Mouse (Mus musculus) spleen, postnatal 14 days (tissue): Measurements from ENCODE around the gene Sars2.

Experiments
- DNase-seq, 2 experiments: peaks; one replicate each; pipeline ENCODE4 v3.0.0; 2021 to 2022; ENCODE audit warnings: low spot score in 2 of 2

Gene Sars2

GRCm38 (mm10) chr7:28778825-28779224 is 37.0 kb downstream of the Sars2 start:
- DNase-seq, result peak in 1 of 2 experiments; percentile 7

- DNase-seq, result peak; percentile 75 to 90
Measured at GRCm38 (mm10) chr7:28780067-28780658, 38.4 kb downstream of the Sars2 start.

DNA sequence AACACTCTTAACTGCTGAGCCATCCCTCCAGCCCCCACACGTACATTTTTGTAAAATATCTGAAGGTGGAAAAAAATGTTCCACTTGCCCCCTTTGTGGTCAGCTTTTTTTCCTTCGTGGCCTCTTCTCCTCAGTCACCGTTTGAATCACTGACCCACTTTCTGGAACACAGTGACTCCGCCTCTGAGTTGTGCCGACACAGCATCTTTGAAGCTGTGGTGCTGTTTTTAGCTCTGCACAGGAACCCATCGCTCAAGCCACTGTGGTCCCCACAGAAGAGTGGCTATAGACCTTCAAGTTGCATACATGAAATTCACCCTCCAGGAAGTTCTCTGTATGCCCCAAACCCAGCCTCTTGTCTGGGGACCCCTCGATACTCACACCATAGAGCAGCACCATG is 39.1 kb downstream of the Sars2 start:
- no peak for DNase-seq

DNA sequence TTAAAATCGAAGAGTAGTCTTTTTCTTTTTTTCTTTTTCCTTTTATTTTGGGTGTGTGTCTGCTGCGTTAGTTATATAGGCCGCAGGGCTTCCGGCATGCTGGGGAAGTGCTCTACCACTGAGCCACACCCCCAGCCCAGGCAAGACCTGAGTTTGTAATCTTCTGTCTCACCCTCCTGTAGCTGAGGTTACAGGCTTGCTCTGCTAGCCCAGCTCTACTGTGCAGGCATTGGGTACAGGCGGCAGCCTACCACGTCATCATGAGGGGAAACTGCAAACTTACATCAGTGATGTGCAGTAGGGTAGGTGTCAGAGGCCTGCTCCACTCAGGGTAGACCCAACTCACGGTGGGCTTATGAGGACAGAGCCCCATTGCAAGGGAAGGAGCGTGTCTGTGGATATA is 39.5 kb downstream of the Sars2 start:
- DNase-seq, result peak in 1 of 2 experiments; percentile 32

DNA sequence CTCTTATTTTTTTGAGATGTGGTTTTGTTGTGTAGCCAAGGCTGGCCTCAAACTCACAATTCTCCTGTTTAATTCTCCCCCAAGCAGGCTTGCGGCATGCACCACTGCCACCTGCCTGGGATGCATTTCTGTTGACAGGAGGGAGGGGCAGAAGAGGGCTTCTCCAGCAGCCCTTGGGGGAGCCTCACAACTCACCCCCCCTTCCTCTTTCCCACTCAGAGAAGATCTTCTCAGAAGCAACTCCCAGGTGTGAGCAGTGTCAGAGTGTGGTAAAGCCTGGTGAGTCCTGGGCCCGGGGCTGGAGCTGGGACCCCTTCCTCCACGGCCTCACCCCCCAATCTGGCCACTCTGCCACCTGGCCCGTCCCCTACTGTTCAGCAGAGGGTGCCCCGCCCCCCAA is 43.4 kb downstream of the Sars2 start:
- DNase-seq, result no peak

- DNase-seq, result no peak
Measured at GRCm38 (mm10) chr7:28787884-28788283, 46.1 kb downstream of the Sars2 start.

DNA sequence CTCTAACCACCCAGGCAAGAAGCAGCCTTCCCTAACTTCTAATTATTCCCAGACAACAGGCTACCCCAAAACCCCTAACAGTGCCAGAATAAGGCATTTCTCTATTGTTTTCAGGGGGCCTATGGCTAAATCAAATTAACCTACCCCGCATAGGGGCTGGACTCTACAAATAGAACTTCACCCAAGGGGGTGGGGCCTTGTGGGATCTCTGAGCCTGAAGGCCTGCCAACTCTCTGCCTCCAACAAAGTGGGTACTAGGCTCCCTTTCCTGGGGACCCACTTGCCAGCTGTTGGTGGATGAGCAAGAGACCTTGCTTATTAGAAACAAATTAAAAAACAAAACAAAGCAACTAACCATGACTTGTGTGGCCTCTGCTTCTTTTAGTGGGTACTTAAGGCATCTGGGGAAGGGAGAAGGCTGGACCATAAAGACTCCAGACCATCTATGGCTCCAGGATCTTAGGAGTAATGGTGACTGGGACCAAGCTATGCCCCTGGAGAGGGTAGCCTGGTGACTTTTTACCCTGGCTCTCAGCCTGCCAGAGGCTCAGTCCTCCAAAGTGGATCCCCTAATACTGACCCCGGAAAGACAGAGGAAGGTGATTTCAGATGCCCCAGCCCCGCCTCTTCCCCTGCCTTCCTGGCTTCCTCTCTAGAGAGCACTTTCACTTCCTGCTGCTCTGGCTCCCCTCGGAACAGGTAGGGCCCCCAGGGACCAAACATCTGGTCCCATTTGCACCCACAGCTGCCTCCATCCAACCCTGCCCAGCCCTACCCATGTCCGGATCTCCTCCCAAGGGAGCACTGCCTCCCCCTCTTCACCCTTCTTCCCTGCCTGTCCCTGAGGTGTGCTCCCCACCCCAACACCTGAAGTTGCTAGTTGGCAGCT is 46.8 kb downstream of the Sars2 start, which contains the start of gene Rinl:
Gene Rinl, plus strand, starts transcription at position 663 of the 889 bp plus-strand sequence.
- DNase-seq, result peak; percentile 61 to 73

DNA sequence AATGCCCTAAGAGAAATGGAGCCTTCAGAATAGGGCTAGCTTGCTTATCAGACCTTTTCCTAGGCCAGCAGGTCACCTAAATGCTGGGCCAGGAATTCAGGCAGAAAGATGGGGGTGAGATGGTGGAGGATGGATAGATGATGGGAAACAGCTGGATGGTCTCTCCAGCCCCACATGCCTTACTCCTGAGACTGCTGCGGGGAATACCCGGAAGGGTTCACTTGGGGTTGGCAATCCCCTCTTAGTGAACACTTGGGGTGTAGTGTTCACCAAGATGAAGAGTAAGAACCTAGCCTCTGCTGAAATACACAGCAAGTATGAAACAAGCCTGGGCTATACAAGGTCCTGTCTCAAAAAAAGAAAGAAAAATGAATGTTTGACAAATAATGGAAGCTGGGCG is 47.4 kb downstream of the Sars2 start:
- no peak for DNase-seq

DNA sequence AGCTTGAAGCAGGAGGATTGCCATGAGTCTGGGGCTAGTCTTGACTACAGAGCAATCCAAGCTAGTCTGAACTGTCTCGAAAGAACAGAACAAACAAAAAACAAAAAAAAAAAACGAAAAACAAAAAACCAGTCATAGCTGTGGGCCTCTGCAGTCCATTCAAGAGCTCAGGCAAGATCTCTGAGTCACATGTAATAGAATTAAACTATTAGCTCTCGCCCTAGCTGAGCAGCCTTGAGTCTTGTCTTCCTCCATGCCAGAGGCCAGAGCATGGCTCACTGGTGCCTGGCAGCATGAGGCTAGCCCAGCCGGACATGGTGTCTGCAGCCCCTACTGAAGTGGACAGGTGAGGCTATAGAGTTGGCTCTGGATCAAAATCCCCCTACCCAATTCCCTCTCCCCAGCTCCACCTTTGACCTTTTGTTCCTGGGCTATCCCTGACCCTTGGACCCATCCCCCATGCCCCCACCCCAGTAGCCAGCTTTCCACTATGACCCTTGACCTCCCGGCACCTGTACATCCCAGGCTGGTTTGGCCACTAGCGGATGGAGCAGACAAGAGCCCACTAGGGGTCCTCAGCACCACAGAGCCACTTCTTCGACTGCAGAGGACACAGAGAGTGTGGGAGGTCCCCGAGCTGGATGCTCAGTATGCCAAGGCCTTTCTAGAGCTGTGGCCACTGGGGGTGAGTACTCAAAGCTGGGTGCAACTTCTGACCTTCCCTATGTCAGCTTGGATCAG is 48.4 kb downstream of the Sars2 start:
- DNase-seq, result no peak

DNA sequence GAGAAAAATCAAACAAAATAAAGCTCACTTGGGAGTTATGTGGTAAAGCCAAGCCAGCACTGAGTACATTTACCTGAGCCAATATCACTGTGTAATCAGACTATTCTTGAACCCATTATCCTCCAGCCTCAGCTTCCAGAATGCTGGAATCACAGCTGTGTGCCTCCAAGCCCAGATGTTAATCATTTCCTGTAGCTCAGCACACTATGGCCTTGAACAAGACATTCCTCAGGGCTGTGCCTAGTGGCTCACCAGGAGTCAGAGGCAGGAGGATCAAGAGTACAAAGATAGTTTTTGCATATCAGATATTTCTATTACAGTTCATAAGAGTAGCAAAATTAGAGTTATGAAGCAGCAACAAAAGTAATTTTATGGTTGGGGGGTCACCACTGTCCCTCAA is 49.9 kb downstream of the Sars2 start:
- DNase-seq, result no peak

DNA sequence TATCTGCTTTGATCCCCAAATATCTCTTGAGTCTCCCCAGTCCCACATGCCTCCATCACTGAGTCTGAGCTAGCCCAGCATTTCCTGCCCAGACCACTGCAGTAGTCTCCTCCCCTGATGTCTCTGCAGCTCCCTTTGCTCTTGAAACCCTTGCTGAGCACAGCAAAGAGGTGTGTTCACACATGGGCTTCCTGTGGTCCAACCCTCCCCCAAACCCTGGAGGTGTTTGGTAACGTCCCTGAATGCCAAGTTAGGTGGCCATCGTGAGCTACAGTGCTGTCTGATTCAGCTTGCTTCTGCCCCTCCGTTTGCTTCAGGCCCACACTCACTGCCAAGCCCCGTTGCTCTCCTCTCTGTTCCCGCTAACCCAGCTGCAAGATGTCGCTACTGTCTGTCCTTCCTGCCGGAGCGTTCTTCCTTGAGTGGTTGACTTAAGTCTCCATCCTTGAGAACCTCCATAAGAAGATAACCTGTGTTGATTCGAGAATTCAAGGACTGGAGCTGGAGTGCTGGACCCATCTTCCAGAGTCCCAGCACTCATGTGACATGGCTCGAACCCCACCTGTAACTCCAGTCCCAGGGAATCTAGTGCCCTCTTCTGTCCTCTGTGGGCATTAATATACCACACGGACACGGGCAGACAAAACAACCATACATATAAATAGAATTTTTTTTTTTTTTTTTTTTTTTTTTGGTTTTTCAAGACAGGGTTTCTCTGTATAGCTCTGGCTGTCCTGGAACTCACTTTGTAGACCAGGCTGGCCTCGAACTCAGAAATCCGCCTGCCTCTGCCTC is 50.8 kb downstream of the Sars2 start:
- no peak for DNase-seq

DNA sequence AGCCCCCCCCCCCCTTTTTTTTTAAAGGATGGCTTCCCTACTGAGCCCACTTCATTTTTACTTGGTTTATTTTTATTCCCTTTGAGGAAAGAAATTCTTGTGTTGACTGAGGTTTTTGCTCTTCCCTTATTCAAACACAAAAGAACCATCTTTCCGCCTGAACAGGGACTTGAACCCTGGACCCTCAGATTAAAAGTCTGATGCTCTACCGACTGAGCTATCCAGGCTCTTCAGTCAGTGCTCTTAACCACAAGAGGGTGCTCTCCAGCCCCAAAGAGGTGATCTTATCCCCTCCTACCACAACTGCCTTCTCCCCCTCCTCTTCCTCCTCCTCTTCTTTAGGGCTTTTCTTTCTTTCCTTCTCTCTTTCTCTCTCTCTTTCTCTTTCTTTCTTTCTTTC is 52.0 kb downstream of the Sars2 start:
- DNase-seq, result no peak

DNA sequence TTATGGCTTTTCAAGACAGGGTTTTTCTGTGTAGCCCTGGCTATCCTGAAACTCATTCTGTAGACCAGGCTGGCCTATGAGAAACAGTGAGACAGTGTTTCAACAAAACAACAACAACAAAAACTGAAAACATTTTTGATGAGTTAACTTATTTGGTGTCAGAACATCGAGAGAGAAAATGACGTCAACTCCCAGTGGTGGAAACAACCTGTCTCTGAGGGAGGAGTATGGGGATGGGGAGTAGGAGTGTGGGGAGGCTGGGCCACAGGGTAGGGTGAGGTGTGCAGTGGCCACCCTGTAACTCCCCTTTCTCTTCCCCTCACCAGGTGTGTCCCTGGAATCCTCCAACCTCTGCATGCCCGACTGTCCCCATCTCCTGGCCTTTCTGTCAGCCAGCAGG is 52.7 kb downstream of the Sars2 start:
- no peak for DNase-seq

- no peak for DNase-seq
Measured at GRCm38 (mm10) chr7:28795832-28796231, 54.0 kb downstream of the Sars2 start.

GRCm38 (mm10) chr7:28796562-28796975 is 54.8 kb downstream of the Sars2 start:
- peak; percentile 64 to 80 for DNase-seq

GRCm38 (mm10) chr7:28799994-28800393 is 58.2 kb downstream of the Sars2 start:
- DNase-seq, result no peak

DNA sequence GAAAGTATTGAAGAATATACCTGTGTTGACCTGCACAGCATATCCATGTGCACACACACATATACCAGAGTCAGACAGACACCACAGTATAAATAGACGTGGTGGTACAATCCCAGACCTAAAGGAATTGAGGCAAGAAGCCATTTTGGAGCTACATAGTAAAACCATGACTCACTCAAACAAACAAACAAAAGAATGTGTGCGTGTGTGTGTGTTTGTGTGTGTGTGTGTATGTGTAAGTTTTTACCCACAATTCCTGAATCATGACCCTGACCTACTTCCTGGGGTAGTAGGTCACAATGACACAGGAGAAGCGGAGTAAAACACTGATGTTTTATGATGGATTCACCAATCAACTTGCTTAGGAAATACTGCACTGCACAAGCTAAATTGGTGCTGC is 59.7 kb downstream of the Sars2 start:
- no peak for DNase-seq

GRCm38 (mm10) chr7:28801901-28802670 is 60.3 kb downstream of the Sars2 start:
- no peak for DNase-seq

- DNase-seq, result no peak
Measured at GRCm38 (mm10) chr7:28802846-28803588, 61.2 kb downstream of the Sars2 start.
